Mouse (Mus musculus) heart, embryonic 15.5 days (tissue): Measurements from ENCODE around the gene Sphkap. TPM values are rescaled to one million over a fixed set of nuclear protein-coding genes. Genes with fewer than 3 reads are reported as not detected.
A peak's percentile ranks its signal among the peaks of the same experiment; 100 is the strongest.

Experiments used
- ATAC-seq: fragments of 200-750 bp; cut with Nextera tagmentation; replicated peaks from 2 replicates; pipeline ENCODE4 v1.8.0; 2017; ENCODE audit warnings: low read depth, moderate TSS enrichment; ENCODE audit not compliant: insufficient number of reproducible peaks, insufficient read depth, low FRiP score
- H3K27ac ChIP-seq: fragments of 300-500 bp; sonication (generic); 2 replicates; pipeline ENCODE4 v1.5.1; 2015; ENCODE audit warnings: mild to moderate bottlenecking, inconsistent platforms
- H3K27me3 ChIP-seq: fragments of 300-500 bp; sonication (generic); 2 replicates; pipeline ENCODE4 v1.6.1; 2015; ENCODE audit warnings: inconsistent platforms
- H3K36me3 ChIP-seq: fragments of 300-500 bp; sonication (generic); 2 replicates; pipeline ENCODE4 v1.6.1; 2015; ENCODE audit warnings: mild to moderate bottlenecking, inconsistent platforms
- H3K4me1 ChIP-seq: fragments of 300-500 bp; sonication (generic); replicated peaks from 2 replicates; pipeline ENCODE4 v1.6.1; 2015; ENCODE audit warnings: inconsistent platforms
- H3K4me2 ChIP-seq: fragments of 300-500 bp; sonication (generic); 2 replicates; pipeline ENCODE4 v1.6.1; 2015; ENCODE audit warnings: inconsistent platforms, mild to moderate bottlenecking, moderate library complexity
- H3K4me3 ChIP-seq: fragments of 300-500 bp; sonication (generic); 2 replicates; pipeline ENCODE4 v1.5.1; 2015; ENCODE audit warnings: mild to moderate bottlenecking, inconsistent platforms
- H3K9ac ChIP-seq: fragments of 300-500 bp; sonication (generic); 2 replicates; pipeline ENCODE4 v1.6.1; 2015; ENCODE audit warnings: mild to moderate bottlenecking, inconsistent platforms
- H3K9me3 ChIP-seq: fragments of 300-500 bp; sonication (generic); replicated peaks from 2 replicates; pipeline ENCODE4 v1.6.1; 2016; ENCODE audit warnings: inconsistent platforms
- WGBS: fragments of 180-500 bp; shearing (Covaris S2); methylation state at CpG from one replicate; pipeline ENCODE4 v1.1.7; 2015; ENCODE audit warnings: mixed read lengths; 5-methylcytosine and 5-hydroxymethylcytosine counted together
- polyA plus RNA-seq: library from polyadenylated mRNA; unstranded; fragments of >200 nt; fragmentation: Nextera tagmentation; extraction: Ambion mirVana; gene quantifications from 2 replicates; pipeline ENCODE4 v1.2.1, GENCODE M21; 2015

The Sphkap gene
- polyA plus RNA-seq, 1 experiment from 2014 or later: 8.9 TPM

DNA sequence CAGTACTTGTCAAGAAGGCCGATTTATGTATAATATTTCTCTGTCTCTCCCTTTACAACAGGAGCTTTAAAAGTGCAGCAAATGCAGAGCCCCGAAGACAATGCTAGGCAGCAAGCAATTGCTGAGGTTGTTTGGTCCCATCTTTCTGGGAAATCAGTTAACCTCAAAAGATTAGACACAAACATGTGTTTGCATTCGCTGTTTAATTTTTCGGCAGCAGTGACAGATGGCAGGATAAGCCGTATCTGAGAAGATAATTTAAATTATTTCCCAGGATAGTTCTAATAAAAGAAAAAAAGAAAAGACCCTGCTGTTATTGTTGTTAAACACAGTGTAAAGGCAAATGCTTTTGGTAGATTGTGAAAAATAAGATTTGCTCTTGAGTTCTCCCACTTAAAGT, 41.5 kb downstream of the Sphkap start:
- Histone ChIP-seq H3K4me3 (no peak overlapping the region), H3K4me1 (no peaks in the 10 kb centered on the region; the same call in 1 of the 2 replicates), H3K4me2 (no peak overlapping the region), H3K9me3 (no peaks in the 10 kb centered on the region), H3K27me3 (no peaks in the 10 kb centered on the region), H3K9ac (no peak overlapping the region), H3K36me3 (no peaks in the 10 kb centered on the region), H3K27ac (no peak overlapping the region)
- no peak for ATAC-seq
- WGBS: 86% methylated on average over 5 of the region's 5 CpGs

DNA sequence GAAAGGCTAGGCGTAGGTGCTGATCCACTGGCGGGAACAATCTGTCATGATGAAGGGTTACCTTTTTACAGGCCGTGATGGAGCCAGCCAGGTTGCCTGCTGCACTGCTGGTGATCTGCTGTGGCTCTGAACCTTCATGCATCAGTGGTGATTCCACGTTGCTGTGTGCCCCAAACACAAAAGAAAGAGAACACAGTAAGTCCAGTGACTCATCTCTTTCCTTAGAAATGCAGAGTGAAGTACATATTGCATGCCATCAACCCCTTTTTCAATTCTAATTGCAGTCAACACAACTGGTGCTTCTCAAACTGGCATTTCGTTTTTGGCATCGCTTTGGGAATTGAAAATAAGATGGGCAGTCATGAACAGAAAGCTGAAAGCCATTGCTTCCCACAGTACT, 45.8 kb downstream of the Sphkap start:
- no peak for ATAC-seq
- 78% methylated on average over 6 of the region's 6 CpGs for WGBS

GRCm38 (mm10) chr1:83346453-83346852, 61.5 kb downstream of the Sphkap start:
- WGBS: 30% methylated on average over 1 of the region's 1 CpGs
- peak overlapping the region; percentile 84 for H3K27ac ChIP-seq
- ATAC-seq: no peak
- H3K4me1 ChIP-seq: peaks cover 20% of the 10 kb centered on the region
- H3K9ac ChIP-seq: no peak overlapping the region
- 0 out of 2 replicates have a peak overlapping the region, but pooled peaks have one; percentile 47 for H3K4me2 ChIP-seq
- H3K4me3 ChIP-seq: no peak overlapping the region
- no peaks in the 10 kb centered on the region for H3K27me3 ChIP-seq
- no peaks in the 10 kb centered on the region for H3K36me3 ChIP-seq
- no peaks in the 10 kb centered on the region for H3K9me3 ChIP-seq

More for the DNA sequence above, 45.8 kb downstream of the Sphkap start:
- Histone ChIP-seq H3K4me1 (peaks cover 5% of the 10 kb centered on the region), H3K9me3 (no peaks in the 10 kb centered on the region), H3K9ac (no peak overlapping the region), H3K4me2 (no peak overlapping the region), H3K4me3 (no peak overlapping the region), H3K27me3 (no peaks in the 10 kb centered on the region), H3K36me3 (no peaks in the 10 kb centered on the region), H3K27ac (no peak overlapping the region)

DNA sequence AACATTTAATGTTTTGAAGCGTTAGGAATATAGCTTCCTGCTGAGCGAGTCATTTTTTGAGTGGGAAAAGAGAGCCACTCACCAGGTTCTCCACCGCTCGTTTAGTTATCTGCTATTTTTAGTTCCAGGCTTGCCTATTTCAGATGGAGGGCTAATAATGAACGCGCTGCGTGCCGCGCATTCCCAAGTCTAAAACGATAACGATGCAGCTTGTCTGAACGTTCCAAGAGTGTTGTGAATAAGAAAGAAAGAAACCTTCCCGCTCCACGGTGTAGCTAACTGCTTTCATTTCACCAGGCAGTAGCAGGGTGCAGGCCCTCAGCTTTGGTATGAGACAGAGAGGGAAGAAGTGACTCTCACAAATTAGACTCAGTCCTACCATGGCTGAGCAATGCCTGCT, 62.4 kb downstream of the Sphkap start:
- Histone ChIP-seq H3K4me1 (peaks cover 14% of the 10 kb centered on the region), H3K4me2 (peak overlapping the region; percentile 47)
- WGBS: 32% methylated on average over 14 of the region's 14 CpGs

GRCm38 (mm10) chr1:83345069-83345468, 62.9 kb downstream of the Sphkap start:
- no peak for ATAC-seq
- H3K27ac ChIP-seq: peak overlapping the region; percentile 84
- H3K4me3 ChIP-seq: no peak overlapping the region
- peaks cover 11% of the 10 kb centered on the region for H3K4me1 ChIP-seq
- no peaks in the 10 kb centered on the region for H3K9me3 ChIP-seq
- H3K4me2 ChIP-seq: peak overlapping the region; percentile 47
- 18% methylated on average over 3 of the region's 3 CpGs for WGBS
- H3K27me3 ChIP-seq: no peaks in the 10 kb centered on the region
- no peak overlapping the region for H3K9ac ChIP-seq
- no peaks in the 10 kb centered on the region for H3K36me3 ChIP-seq

More for the DNA sequence above, 62.4 kb downstream of the Sphkap start:
- Histone ChIP-seq H3K27me3 (no peaks in the 10 kb centered on the region), H3K27ac (peak overlapping the region; percentile 84), H3K36me3 (no peaks in the 10 kb centered on the region), H3K4me3 (peak overlapping the region; percentile 8; the same call in 1 of the 2 replicates), H3K9me3 (no peaks in the 10 kb centered on the region), H3K9ac (no peak overlapping the region)
- ATAC-seq: peak; percentile 83

- no peak for ATAC-seq
- Histone ChIP-seq H3K27ac (no peak overlapping the region), H3K4me2 (no peak overlapping the region), H3K4me1 (peaks cover 10% of the 10 kb centered on the region), H3K4me3 (no peak overlapping the region), H3K9me3 (no peaks in the 10 kb centered on the region), H3K27me3 (no peaks in the 10 kb centered on the region), H3K36me3 (no peaks in the 10 kb centered on the region), H3K9ac (no peak overlapping the region)
- WGBS: 75% methylated on average over 4 of the region's 4 CpGs
Observed at GRCm38 (mm10) chr1:83342726-83343250, 65.2 kb downstream of the Sphkap start.

DNA sequence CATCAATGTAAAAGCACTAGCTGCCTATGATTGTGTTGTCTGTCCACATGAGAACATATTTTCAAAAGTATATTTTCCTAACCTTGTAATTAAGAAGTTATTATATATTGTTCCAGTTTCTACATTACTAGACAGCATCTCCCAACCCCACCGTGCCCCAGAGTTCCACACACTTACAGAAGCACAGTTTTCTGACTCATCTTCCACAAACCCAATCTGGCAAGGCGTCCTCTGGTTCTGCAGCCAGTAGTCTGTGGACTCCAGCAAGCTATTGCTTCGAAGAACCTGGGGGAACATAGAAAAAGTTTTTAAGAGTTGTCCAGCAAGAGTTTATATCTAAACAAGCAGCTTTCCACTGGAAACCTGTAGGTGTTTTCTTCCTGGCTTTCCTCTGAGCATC, 68.6 kb downstream of the Sphkap start:
- 82% methylated on average over 3 of the region's 3 CpGs for WGBS
- no peak for ATAC-seq
- Histone ChIP-seq H3K27ac (no peak overlapping the region), H3K4me3 (no peak overlapping the region), H3K4me2 (no peak overlapping the region), H3K9ac (no peak overlapping the region), H3K36me3 (no peaks in the 10 kb centered on the region), H3K9me3 (no peaks in the 10 kb centered on the region), H3K4me1 (no peaks in the 10 kb centered on the region), H3K27me3 (no peaks in the 10 kb centered on the region)

DNA sequence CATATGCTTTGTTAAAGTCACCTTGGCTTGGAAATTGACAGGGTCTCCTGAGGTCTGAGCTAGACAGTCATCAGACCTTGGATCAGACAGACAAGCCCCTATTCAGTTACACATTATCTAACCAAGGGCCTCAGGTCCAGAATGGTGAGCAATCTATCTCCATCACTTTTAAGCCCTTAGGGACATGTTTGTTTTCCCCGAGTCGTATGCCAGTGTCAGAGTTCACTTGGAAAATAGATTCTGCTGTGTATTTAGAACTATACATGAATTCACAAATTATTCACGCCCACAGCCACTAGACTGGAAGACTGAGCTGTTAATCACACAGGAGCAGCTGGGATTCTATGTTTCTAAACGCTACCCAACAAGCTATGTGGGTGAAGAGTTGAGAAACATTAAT, 91.1 kb downstream of the Sphkap start:
- Histone ChIP-seq H3K27me3 (no peaks in the 10 kb centered on the region), H3K4me2 (no peak overlapping the region), H3K27ac (no peak overlapping the region), H3K4me3 (no peak overlapping the region), H3K9me3 (no peaks in the 10 kb centered on the region), H3K9ac (no peak overlapping the region), H3K4me1 (no peaks in the 10 kb centered on the region), H3K36me3 (no peaks in the 10 kb centered on the region)
- no peak for ATAC-seq
- WGBS: 73% methylated on average over 4 of the region's 4 CpGs

DNA sequence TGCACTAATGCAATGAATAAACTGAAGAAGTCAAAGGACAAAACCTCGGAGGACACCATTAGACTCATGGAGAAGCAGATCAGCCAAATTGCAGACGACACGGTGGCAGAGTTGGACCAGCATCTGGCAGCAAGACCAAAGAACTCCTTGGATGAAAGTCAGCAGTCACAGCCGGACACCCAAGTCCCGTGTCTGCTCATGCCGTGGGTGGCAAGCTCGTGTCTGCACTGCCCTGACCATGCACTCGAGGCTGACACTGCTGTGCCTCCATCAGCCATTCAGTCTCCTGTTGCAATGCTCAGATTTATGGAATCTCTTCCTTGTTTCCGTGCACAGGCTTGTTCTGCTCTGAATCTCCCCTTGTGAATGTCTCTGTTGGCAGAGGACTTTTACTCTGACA, 92.9 kb downstream of the Sphkap start:
- Histone ChIP-seq H3K27ac (no peak overlapping the region), H3K4me2 (no peak overlapping the region), H3K4me1 (no peaks in the 10 kb centered on the region), H3K27me3 (no peaks in the 10 kb centered on the region), H3K4me3 (no peak overlapping the region), H3K36me3 (no peaks in the 10 kb centered on the region), H3K9ac (no peak overlapping the region), H3K9me3 (no peaks in the 10 kb centered on the region)
- WGBS: 83% methylated on average over 9 of the region's 9 CpGs
- no peak for ATAC-seq

DNA sequence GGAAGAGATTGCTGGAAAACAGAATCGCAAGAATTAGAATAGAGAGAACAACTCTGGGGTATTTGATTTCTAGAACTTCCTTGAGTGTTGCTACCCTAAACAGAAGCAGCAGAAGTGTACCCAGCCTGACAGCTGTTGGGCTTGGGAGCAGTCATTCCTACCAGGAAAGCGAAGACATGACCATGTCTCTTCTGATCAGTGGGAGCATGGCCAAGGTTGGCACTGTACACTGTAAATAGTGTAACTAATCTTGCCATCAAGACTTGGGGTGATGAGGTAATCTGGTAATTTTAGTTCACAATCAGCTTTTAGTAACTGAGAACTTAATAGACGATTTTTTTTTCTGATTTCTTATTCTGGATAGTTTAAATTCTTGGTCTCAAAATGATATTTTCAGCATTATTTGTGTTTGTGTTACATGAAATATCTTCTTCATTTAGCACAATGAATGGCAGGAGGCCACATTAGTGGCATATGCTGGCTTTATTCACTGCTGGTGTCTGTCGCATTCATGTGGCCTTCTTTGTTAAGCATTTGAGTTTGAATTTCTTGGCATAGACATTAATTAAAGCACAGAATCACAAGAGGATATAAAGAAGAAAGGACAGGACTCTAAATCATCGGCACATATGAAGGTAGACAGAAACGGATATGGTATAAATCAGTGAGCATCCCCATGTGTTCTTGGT, 96.2 kb downstream of the Sphkap start:
- H3K4me2 ChIP-seq: no peak overlapping the region
- H3K9me3 ChIP-seq: no peaks in the 10 kb centered on the region
- H3K4me3 ChIP-seq: no peak overlapping the region
- H3K27me3 ChIP-seq: no peaks in the 10 kb centered on the region
- peaks cover 5% of the 10 kb centered on the region; the same call in 1 of the 2 replicates for H3K4me1 ChIP-seq
- WGBS: 82% methylated on average over 6 of the region's 6 CpGs
- H3K9ac ChIP-seq: no peak overlapping the region
- no peak overlapping the region for H3K27ac ChIP-seq
- H3K36me3 ChIP-seq: no peaks in the 10 kb centered on the region
- no peak for ATAC-seq

DNA sequence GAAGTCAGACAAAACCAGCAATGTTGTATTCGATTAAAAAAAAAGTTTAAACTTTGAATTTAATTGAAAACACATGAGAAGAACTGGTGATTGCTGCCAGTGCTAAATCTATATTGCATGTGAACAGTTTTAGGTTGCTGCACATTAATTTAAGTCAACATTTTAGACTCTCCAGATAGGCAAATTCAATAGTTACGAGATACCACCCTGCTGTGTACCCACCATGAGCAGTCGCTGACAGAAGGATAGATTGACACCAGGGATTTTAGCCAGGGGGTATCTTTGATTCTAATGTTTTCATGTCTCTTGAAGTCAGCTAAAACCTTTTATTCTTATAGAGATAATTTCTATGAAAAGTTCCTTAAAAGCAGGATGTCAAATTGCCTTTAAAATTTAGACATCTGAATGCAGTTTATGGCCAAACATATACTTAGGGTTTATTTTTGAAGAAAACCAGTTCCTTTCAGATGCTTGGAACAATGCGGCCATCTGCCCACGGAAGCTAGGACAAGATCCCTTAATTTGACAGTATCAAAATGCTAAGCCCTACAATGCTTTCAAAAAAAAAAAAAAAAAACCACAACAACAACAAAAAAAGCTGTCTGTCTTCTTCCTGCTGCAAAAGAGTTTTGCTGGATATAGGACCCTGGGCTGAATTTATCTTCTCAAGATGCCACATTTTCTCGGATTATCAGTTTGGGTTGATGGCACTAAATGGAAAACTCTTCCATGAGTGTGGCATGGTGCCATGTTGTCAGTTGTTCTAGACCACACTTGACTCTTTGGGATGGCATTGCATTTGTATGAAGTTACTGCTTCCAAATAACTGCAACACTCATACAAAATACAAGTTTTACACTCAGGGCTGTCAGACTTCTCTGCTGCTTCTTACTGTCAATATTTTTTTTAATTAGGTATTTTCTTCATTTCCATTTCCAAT, 110.6 kb downstream of the Sphkap start:
- no peaks in the 10 kb centered on the region for H3K27me3 ChIP-seq
- no peak overlapping the region for H3K4me2 ChIP-seq
- no peak overlapping the region for H3K9ac ChIP-seq
- no peaks in the 10 kb centered on the region for H3K36me3 ChIP-seq
- H3K4me1 ChIP-seq: no peaks in the 10 kb centered on the region
- no peak overlapping the region for H3K4me3 ChIP-seq
- ATAC-seq: no peak
- 73% methylated on average over 6 of the region's 6 CpGs for WGBS
- H3K27ac ChIP-seq: no peak overlapping the region
- no peaks in the 10 kb centered on the region for H3K9me3 ChIP-seq
